Mouse (Mus musculus): Measurements from ENCODE around the gene Rpusd2.
A peak's percentile ranks its signal among the peaks of the same experiment; 100 is the strongest.
"Not testable (repeated sequence)": the region's sequence is repeated elsewhere in the genome, so short reads cannot be mapped to it uniquely, and the experiment has no call there.

Rpusd2 gene

DNA sequence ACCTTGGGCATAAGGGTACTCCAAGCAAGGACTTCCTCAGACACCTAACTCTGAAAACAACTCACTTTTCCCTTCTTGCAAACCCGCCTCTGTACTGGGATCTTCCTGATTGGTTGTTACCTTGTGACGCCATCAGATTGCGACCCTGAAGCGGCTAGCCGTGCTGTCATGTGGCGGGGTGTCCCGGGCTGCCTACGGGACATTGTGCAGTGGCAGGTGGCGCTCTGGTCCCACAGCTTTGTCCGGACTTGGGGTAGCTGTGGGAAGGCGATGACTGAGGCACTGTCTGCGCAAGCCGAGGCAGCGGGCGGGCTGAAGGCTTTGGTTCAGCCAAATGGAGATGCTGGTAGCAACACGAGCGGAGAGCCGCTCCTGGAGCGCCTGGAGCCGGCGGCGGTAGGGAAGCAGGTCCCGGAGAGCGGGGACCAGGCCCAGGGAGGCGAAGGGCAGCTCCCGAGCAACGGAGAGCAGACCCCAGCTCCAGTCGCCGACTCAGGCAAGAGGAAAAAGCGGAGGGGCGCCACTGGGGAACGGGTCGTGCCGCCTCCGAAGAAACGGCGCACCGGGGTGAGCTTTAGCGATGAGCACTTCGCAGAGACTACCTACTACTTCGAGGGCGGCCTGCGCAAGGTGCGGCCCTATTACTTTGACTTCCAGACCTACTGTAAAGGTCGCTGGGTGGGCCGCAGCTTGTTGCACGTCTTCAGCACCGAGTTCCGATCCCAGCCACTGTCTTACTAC lies at the start of gene Rpusd2:
Gene Rpusd2 (plus strand): TSS at position 135 of the 741 bp plus-strand sequence.
- peak; percentile 90 to 93 for DNase-seq (ENCODE audit: low spot score in 2 of 2)

DNA sequence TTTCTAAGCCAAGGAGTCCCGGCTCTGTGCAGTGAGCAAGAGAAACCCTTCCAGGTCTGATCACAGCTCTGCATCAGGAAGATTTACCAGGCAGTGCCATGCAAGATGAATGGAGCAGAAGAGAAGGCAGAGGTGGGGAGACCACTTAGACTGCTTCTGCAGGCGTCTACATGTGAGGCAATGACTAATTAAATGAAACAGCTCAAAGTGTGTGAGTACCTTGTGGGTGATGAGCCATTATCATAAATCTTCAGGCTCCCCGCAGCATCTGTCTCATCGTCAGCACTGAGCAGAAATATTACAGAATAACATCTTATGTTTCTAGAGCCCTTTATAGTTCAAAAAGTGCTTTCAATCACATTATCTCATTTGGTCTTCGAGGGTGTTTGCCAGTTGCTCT lies 39.1 kb upstream of the Rpusd2 start:
- peak; percentile 37 to 56 for DNase-seq (ENCODE audit: low spot score in 2 of 2)

DNA sequence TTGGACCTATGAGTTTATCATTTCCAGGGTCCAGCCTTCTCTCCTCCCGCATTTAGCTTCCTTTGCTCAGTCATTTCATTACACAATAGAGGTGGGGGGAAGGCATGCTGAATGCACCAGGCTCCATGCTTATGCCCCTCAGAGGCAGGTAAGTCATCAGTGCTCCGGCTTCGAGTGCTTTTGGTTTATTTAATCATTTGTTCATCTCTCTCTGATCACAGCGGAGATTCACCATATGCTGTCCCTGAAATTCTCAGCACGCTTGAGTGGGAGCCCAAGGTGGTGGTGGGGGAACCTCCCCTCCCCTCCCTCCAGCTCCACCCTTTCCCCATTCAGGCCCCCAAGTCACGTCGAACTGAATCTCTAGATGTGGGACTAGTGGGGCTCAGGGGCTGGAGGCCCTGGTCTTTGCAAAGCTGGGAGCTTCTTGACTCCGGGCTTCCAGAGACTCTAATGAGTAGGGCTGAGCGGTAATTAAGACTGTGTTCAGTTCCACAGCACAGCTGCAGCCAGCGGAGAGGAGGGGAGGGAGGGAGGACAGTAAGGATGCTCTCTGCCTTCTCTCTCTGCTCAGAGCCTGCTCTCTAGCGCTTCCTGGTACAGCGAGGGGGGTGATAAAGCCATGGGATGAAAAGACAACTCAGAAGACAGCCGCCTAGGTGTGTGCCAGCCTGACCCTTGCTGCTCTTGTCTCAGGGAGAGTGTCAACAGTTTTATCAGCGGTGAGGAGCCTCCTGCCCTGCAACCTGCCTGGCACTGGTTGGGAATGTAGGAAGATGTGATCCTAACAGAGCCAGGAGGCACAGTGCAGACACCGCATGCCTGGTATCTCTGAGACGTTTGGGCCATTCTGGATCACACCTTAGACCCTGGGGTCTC lies 38.4 kb upstream of the Rpusd2 start:
- no peak for DNase-seq (ENCODE audit: low spot score in 2 of 2)

- no peak for DNase-seq (ENCODE audit: low spot score in 2 of 2)
These were observed 37.8 kb upstream of the Rpusd2 start for GRCm38 (mm10) chr2:118996798-118997105.

GRCm38 (mm10) chr2:118998115-118998866 lies 36.3 kb upstream of the Rpusd2 start:
- DNase-seq (ENCODE audit: low spot score in 2 of 2) = no peak

DNA sequence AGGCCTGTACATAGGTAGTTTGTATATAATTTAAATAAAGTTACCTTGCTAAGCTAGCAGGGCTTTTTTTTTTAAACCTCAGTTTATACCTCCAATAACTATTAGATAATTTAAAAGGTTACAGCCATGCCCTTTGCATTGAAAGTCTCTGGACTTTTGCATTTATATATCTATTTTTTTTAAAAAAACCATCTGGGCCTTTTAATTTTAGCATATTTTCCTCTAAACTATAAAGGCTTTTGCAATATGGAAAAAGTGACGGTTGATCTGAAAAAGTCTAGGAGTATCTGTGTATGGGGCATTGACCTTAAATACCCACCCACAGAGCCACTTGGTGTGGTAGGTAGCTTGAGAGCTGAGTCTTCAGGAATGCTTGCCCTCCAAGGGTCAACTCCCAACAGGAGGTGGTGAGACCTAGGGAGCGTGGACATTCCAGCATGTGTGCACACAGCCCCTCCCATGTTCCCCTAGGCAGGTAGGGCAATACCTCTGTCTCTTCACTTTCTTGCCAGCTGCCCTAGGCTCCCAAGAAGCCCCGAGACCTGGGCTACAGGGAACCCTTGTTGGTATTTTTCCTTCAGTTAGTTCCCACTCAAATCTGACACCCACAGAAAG lies 35.5 kb upstream of the Rpusd2 start:
- DNase-seq (ENCODE audit: low spot score in 2 of 2) = no peak

GRCm38 (mm10) chr2:119006886-119007285 lies 27.7 kb upstream of the Rpusd2 start:
- no peak for DNase-seq (ENCODE audit: low spot score in 2 of 2)

- no peak for DNase-seq (ENCODE audit: low spot score in 2 of 2)
These were observed 25.2 kb upstream of the Rpusd2 start for GRCm38 (mm10) chr2:119009376-119009775.

DNA sequence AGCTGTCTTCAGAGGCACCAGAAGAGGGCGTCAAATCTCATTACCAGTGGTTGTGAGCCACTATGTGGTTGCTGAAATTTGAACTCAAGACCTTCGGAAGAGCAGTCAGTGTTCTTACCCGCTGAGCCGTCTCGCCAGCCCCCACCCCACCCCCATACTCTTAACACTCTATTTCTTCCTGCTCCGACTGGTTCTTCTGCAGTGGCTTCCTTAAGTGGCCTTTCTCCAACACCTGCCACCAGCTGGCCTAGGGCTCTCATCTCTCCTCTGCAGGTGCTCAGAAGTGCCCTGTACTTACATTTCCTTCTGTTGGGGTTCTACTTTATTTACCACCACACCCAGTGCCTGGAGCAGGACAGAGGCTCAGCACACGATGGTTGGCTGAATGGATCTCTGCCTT lies 19.6 kb upstream of the Rpusd2 start:
- DNase-seq (ENCODE audit: low spot score in 2 of 2) = no peak

DNA sequence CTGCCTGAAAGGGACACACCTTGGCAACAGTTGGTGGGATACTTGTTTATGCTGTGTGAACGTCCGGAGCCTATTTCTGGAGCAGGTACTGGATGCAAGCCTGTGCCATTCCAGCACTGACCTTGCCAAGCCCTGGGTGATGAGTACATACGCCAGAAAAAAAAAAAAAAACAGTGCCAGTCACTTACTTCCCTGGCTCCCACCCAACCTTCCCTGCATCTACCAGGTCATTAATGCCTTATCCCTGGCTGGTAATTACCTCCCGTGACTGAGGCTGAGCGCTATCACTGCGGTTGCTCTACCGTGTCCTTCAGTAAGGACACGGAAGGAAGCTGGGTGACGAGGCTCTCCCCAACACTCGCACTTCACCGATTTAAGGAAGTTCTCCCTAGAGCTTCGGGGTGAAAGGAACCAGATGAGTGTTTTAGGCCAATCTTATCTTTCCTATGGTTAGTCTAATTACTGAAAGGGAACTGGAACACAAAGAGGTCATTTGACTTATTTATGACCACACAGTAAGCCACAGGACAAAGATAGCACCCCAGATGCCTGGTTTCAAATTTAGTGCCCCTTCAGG lies 18.9 kb upstream of the Rpusd2 start:
- no peak for DNase-seq (ENCODE audit: low spot score in 2 of 2)

GRCm38 (mm10) chr2:119016312-119016711 lies 18.3 kb upstream of the Rpusd2 start:
- not testable (repeated sequence) for DNase-seq (ENCODE audit: low spot score in 2 of 2)

- DNase-seq (ENCODE audit: low spot score in 2 of 2) = no peak
These were observed 16.9 kb upstream of the Rpusd2 start for GRCm38 (mm10) chr2:119017647-119018046.

DNA sequence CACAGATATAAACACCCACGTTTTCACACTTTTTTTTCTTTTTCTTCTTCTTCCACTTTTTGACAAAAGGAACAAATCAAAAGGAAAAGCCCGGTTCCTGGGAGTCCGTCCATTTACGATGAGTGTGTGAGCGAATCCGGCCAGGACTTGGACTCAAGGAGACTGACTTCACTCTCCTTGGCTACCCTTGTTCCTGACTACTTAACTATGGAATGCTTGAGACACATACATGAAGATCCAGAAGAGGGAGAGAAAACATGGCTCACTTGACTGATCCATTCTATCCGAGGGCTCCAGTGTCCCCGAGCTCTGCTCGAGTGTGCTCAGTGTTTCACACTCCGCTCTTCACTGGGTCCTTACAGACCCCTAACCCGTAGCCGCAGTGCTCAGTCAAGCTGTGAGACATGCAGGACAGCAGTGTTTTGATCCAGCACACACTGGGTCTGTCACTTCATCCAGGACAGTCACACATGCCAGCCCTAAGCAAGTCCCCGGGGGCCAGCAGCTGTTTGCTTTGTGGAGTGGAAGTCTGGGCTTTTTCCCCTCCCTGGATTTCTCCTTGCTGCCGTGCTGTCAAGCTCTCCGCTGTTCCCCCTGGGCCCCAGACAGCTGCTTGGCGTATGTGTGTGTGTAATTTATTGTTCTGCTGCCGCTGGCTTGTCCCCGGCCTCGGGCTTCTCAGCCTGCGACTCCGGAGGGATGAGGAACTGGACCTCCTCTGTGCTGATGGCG lies 16.0 kb upstream of the Rpusd2 start:
- no peak for DNase-seq (ENCODE audit: low spot score in 2 of 2)

DNA sequence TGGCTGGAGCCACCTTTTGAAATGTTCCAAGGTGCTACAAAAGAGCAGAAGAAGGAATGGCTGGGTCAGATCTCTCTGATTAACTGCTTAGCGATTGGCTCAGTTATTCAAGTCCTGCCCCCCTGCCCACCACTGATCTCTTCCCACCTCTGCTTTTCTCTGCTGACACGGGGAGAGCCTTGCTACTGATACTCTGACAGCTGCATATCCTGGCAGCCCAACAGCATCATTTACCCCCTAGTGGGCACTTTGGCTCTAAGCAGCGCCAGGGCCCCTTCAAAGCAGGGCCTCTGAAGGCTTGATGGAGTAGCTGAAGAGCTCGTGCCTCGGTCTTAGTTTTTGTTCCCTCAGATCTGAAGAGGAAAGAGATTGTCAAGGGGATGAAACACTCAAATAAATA lies 15.5 kb upstream of the Rpusd2 start:
- no peak for DNase-seq (ENCODE audit: low spot score in 2 of 2)

DNA sequence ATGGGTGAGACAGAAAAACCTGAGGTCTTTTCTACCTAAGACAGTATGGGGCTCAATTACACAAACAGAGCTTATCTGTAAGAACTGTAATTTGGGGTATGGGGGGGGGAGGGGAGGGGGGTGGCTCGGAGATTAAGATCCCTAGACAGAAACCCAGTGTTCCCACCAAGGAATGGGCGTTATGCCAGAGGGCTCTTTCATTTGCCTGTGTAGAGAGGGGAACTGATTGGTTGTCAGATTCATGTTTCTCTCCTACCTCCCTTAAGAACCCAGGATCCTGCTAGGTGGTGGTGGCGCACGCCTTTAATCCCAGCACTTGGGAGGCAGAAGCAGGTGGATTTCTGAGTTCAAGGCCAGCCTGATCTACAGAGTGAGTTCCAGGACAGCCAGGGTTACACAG lies 15.1 kb upstream of the Rpusd2 start:
- no peak for DNase-seq (ENCODE audit: low spot score in 2 of 2)

DNA sequence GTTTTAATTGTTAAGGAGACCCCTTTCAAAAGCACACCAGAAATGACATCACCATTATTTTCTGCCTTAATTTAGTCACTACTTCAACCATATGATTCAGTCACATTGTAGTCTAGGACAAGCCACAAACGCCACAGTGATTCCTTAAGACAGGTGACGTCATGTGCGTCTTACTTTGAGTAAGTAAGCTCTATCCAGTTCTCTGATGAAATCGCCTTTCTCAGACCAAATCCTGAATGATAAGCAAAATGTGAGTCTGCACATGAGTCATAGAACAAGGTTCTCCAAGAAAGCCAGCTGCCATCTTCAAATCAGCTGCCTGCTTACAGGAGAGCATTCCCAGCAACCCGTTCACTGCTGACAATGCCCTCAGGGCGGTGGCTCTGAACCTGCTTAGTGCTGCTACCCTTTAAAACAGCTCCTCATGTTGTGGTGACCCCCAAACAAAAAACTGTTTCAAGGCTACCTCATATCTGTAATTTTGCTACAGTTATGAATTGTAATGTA lies 11.4 kb upstream of the Rpusd2 start:
- DNase-seq (ENCODE audit: low spot score in 2 of 2) = no peak

GRCm38 (mm10) chr2:119024536-119025238 lies 9.9 kb upstream of the Rpusd2 start:
- no peak for DNase-seq (ENCODE audit: low spot score in 2 of 2)

DNA sequence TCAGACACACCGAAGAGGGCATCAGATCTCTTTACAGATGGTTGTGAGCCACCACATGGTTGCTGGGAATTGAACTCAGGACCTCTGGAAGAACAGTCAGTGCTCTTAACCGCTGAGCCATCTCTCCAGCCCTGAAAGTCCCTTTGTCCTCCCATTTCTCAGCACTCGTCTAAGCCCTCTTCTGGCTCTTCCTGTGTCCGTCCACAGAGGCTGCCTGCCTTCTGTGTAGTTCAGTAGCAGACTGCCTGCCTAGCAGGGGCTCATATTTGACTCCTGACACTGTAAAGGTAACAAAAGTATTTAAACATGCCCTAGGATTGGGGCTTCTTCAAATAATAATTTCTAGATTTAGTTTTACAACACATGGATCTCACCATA lies 9.4 kb upstream of the Rpusd2 start:
- no peak for DNase-seq (ENCODE audit: low spot score in 2 of 2)

DNA sequence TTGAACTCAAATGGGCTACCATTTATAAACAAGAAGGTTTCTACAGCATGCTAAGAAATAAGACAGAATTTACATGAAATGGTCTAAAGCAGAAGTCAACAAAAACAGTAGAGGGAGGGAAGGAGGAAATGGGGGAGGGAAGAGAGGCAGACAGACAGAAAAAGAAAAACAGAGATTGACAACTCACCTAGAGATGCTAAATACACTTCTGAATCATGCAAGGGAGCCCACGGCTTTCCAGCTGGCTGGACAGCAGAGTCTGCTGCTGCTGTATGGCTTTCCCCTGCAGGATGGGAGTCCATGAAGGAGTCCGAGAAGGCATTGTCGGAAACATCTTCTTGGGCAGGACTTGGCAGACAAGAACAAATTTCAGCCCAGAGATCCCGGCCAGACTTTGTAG lies 7.6 kb upstream of the Rpusd2 start:
- no peak for DNase-seq (ENCODE audit: low spot score in 2 of 2)

- peak; percentile 96 to 98 for DNase-seq (ENCODE audit: low spot score in 2 of 2)
These were observed 5.5 kb upstream of the Rpusd2 start, which contains the start of gene Ccdc32 for GRCm38 (mm10) chr2:119028941-119029551. Ccdc32 (minus strand) TSS chr2:119029393.

All from right cerebral cortex, postnatal 36 days (tissue).